Mouse (Mus musculus) stomach, postnatal 0 days (tissue): ENCODE results near the gene Mad1l1.

Source experiments
- CTCF ChIP-seq: IDR thresholded peaks from 2 replicates; pipeline ENCODE4 v1.5.1; 2016; ENCODE audit warnings: antibody characterized with exemption, low read depth, mild to moderate bottlenecking, moderate library complexity
- EP300 ChIP-seq: optimal IDR thresholded peaks from 2 replicates; pipeline ENCODE3; 2016; ENCODE audit warnings: antibody characterized with exemption

DNA sequence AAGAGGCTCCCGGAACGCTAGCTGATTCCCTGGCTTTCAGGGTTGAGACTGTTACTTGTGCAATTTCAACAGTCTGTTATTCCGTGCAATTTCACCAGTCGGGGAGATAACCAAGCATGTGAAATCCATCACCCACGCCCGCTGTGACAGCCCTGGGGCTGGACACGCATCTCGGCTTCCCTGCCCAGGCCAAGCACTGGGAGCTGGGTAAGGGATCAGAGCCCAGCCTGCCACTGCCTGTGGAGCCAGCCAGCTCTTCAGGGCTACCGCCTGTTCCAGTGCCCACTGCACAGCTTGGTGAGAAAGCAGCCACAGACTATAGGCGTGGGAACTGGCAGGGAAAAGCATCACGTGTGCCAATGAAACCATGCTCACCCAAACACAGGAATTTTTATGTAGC, 229.8 kb downstream of the Mad1l1 start:
- TF ChIP-seq CTCF (no peak), EP300 (no peak)
